In the genomic region with DNA sequence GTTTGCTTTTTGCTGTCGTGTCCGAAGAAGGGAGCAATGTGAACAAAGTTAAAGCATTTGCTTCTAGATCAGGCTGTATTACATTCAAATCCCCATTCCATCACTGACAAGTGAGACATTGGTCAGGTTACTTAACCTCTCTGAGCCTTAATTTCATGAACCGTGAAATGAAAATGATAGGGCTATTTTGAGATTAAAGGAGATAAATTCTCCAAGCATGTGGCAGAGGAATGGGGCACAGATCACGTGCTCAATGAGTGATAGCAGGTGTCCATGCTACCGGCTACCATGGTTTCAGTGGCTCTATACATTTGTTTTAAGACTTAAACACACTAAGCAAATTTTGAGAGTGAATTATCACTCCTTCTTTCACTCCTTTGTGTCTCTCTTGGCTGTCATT, we compare ENCODE assay signal across 24 mouse cellular contexts.
A peak's percentile ranks its signal among the peaks of the same experiment; 100 is the strongest.
DNase-seq lines count a peak whose midpoint lies in the region; ATAC-seq and TF ChIP-seq lines count a peak whose summit lies in the region.
"Had no signal": no experiment of that assay in that cellular context is flagged by ENCODE, and none has a peak within 500 bp of the region (broad histone marks: within the 10 kb centered on the region; RNA-seq: fewer than 3 reads in every experiment).

No protein-coding gene starts in this region.

- no peak for TF ChIP-seq CTCF in CH12.LX (conservative IDR thresholded peaks at IDR 0.05 in 1 of 2, IDR thresholded peaks at IDR 0.05 in 1 of 2; ENCODE audit: low read depth in 2 of 2, low read length in 2 of 2)

- ATAC-seq in kidney, embryonic 14.5 days (ENCODE audit: low FRiP score, low TSS enrichment), result peak; percentile 65; the same call in 1 of the 2 replicates
- peak; percentile 50; the same call in 1 of the 2 replicates for ATAC-seq in kidney, embryonic 16.5 days (ENCODE audit: low FRiP score, low TSS enrichment)
- ATAC-seq: CD4-positive, CD25-positive, alpha-beta regulatory T cell, adult 4 months; forebrain, embryonic 14.5 days; forebrain, embryonic 16.5 days had no signal

- no peak for TF ChIP-seq POLR2A in CH12.LX (IDR thresholded peaks at IDR 0.05; ENCODE audit: low read depth, low read length)

- TF ChIP-seq RAD21 in CH12.LX (IDR thresholded peaks at IDR 0.05; ENCODE audit: low read depth, low read length), result no peak

- no peaks in the 10 kb centered on the region for H3K9me3 ChIP-seq in kidney, embryonic 14.5 days (ENCODE audit: control insufficient read depth, low read length)
- H3K9me3 ChIP-seq in kidney, embryonic 16.5 days (ENCODE audit: low read length), result no peaks in the 10 kb centered on the region
- no peaks in the 10 kb centered on the region for H3K9me3 ChIP-seq in CH12.LX (replicated peaks; ENCODE audit: low read length)
- H3K9me3 ChIP-seq: embryonic facial prominence, embryonic 13.5 days; embryonic facial prominence, embryonic 15.5 days; forebrain, embryonic 10.5 days; forebrain, embryonic 12.5 days had no signal

- no peak overlapping the region for H3K4me3 ChIP-seq in kidney, embryonic 14.5 days (ENCODE audit: low read length)
- H3K4me3 ChIP-seq in kidney, embryonic 16.5 days (ENCODE audit: low read length), result no peak overlapping the region
- H3K4me3 ChIP-seq in CH12.LX (replicated peaks in 1 of 3; ENCODE audit: low read depth in 2 of 3, low read length in 2 of 3, poor library complexity in 1 of 3), result no peak overlapping the region
- H3K4me3 ChIP-seq: embryonic facial prominence, embryonic 13.5 days; embryonic facial prominence, embryonic 15.5 days; erythroblast, embryonic 14.5 days; forebrain, embryonic 10.5 days; forebrain, embryonic 12.5 days had no signal

- no peak overlapping the region for H3K27ac ChIP-seq in kidney, embryonic 14.5 days (ENCODE audit: low read depth, low read length)
- H3K27ac ChIP-seq in kidney, embryonic 16.5 days (ENCODE audit: low read length), result peak overlapping the region; percentile 56; the same call in 1 of the 2 replicates
- H3K27ac ChIP-seq in CH12.LX (ENCODE audit: insufficient read depth, low read depth), result no peak overlapping the region
- H3K27ac ChIP-seq: embryonic facial prominence, embryonic 13.5 days; embryonic facial prominence, embryonic 15.5 days; forebrain, embryonic 10.5 days; forebrain, embryonic 12.5 days had no signal

- H3K79me2 ChIP-seq in CH12.LX (replicated peaks; ENCODE audit: control insufficient read depth, extremely low read depth, insufficient read depth, poor library complexity, severe bottlenecking), result no peaks in the 10 kb centered on the region

- no peak overlapping the region for H3K9ac ChIP-seq in kidney, embryonic 14.5 days (ENCODE audit: low read depth, low read length)
- H3K9ac ChIP-seq in kidney, embryonic 16.5 days (replicated peaks; ENCODE audit: low read length), result no peak overlapping the region
- no peak overlapping the region for H3K9ac ChIP-seq in CH12.LX (ENCODE audit: insufficient read depth, low read depth)
- H3K9ac ChIP-seq: embryonic facial prominence, embryonic 13.5 days; embryonic facial prominence, embryonic 15.5 days; forebrain, embryonic 12.5 days had no signal

- no peaks in the 10 kb centered on the region for H3K27me3 ChIP-seq in kidney, embryonic 14.5 days (ENCODE audit: control insufficient read depth, insufficient read depth, low read length)
- no peaks in the 10 kb centered on the region for H3K27me3 ChIP-seq in kidney, embryonic 16.5 days (ENCODE audit: insufficient read depth, low read length)
- no peaks in the 10 kb centered on the region for H3K27me3 ChIP-seq in CH12.LX (replicated peaks)
- H3K27me3 ChIP-seq: embryonic facial prominence, embryonic 13.5 days; embryonic facial prominence, embryonic 15.5 days; forebrain, embryonic 12.5 days had no signal

- no peak for TF ChIP-seq EP300 in CH12.LX (IDR thresholded peaks at IDR 0.05; ENCODE audit: low read length)

- H3K4me1 ChIP-seq in kidney, embryonic 14.5 days (ENCODE audit: control insufficient read depth, insufficient read depth, low read length), result no peaks in the 10 kb centered on the region; the same call in 1 of the 2 replicates
- 0 out of 2 replicates have a peak, but pooled peaks cover 4% of the 10 kb centered on the region for H3K4me1 ChIP-seq in kidney, embryonic 16.5 days (ENCODE audit: insufficient read depth, low read length)
- H3K4me1 ChIP-seq in CH12.LX (ENCODE audit: control insufficient read depth in 1 of 2, insufficient read depth in 2 of 2), result no peaks in the 10 kb centered on the region
- H3K4me1 ChIP-seq: embryonic facial prominence, embryonic 13.5 days; embryonic facial prominence, embryonic 15.5 days; forebrain, embryonic 12.5 days had no signal

- H3K36me3 ChIP-seq in kidney, embryonic 14.5 days (ENCODE audit: control insufficient read depth, insufficient read depth, low read length), result no peaks in the 10 kb centered on the region
- H3K36me3 ChIP-seq in kidney, embryonic 16.5 days (ENCODE audit: insufficient read depth, low read length), result no peaks in the 10 kb centered on the region
- H3K36me3 ChIP-seq in CH12.LX (replicated peaks in 1 of 2; ENCODE audit: control insufficient read depth in 1 of 2, insufficient read depth in 1 of 2, low read length in 1 of 2), result no peaks in the 10 kb centered on the region
- H3K36me3 ChIP-seq: embryonic facial prominence, embryonic 13.5 days; embryonic facial prominence, embryonic 15.5 days; forebrain, embryonic 10.5 days; forebrain, embryonic 12.5 days had no signal

- no peak overlapping the region for H3K4me2 ChIP-seq in kidney, embryonic 14.5 days (replicated peaks; ENCODE audit: low read depth, low read length)
- no peak overlapping the region for H3K4me2 ChIP-seq in kidney, embryonic 16.5 days (replicated peaks; ENCODE audit: low read depth, low read length)
- H3K4me2 ChIP-seq in CH12.LX (ENCODE audit: insufficient read depth, low read depth, poor library complexity, severe bottlenecking), result no peak overlapping the region
- H3K4me2 ChIP-seq: embryonic facial prominence, embryonic 13.5 days; embryonic facial prominence, embryonic 15.5 days; forebrain, embryonic 12.5 days had no signal

- WGBS in kidney, embryonic 14.5 days, result 50% methylated on average over 5 of the region's 5 CpGs
- WGBS in kidney, embryonic 16.5 days, result 52% methylated on average over 5 of the region's 5 CpGs

- in situ Hi-C loops in CH12.LX (cut with MboI; ENCODE audit: low pct_ligation_motif_present, low pct_unique_long_range_greater_than_20kb, low sequenced_read_pairs), result no loop called here

- no peak for DNase-seq in kidney, postnatal 25 days
- no peak for DNase-seq in kidney, adult 11 months
- no peak for DNase-seq in CH12.LX (ENCODE audit: extremely low read depth)
- DNase-seq: adrenal gland, adult 2 months; adrenal gland, postnatal 10 days; adrenal gland, postnatal 25 days; B cell, adult 2 months; cerebellum, adult 11 months; cerebellum, adult 18-20 months; cerebellum, adult 8-10 months; cerebellum, adult 9-11 months; cerebellum, postnatal 14 days; cerebellum, postnatal 36 days; embryo, embryonic 11 days had no signal

- dilution Hi-C loops in CH12.LX (cut with MboI; ENCODE audit: extremely low pct_ligation_motif_present, extremely low pct_unique_long_range_greater_than_20kb, low sequenced_read_pairs), result no loop called here

TF ChIP-seq in CH12.LX, 34 proteins besides CTCF, POLR2A, EP300 and RAD21:
- TF ChIP-seq BHLHE40 (IDR thresholded peaks at IDR 0.05; ENCODE audit: low read depth, low read length) (0 out of 2 replicates have a peak, but pooled peaks have one; percentile 13), UBTF (IDR thresholded peaks at IDR 0.05; ENCODE audit: low read depth, low read length) (no peak)
